ENCODE assay signal across 8 mouse cellular contexts in the genomic region with DNA sequence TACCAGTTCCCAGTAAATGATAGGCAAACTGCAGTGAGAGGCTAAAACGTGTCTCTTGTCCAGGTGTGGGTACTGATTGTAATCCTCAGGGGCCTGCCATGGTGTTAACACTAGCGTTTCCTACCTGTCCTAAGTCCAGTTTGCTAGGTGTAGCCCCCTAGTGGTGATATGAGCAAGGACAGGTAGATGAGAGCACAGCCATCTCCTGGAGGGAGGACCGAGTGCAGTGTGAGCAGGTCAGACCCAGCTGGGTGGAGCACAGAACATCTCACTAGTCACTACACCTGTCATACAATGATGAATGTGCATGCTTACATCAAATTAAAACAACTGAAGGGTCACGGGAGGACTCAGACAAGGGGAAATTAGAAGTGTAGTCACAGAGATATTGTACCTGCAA.
DNase-seq lines count a peak whose midpoint lies in the region; ATAC-seq and TF ChIP-seq lines count a peak whose summit lies in the region.

No protein-coding gene starts in this region.

- no peaks in the 10 kb centered on the region for H3K27me3 ChIP-seq in hindbrain, embryonic 11.5 days (ENCODE audit: control insufficient read depth, insufficient read depth, low read length)
- H3K27me3 ChIP-seq in hindbrain, embryonic 14.5 days (ENCODE audit: control insufficient read depth, insufficient read depth, low read length), result no peaks in the 10 kb centered on the region
- no peaks in the 10 kb centered on the region for H3K27me3 ChIP-seq in lung, postnatal 0 days (replicated peaks; ENCODE audit: insufficient read depth, low read length)

- 75% methylated on average over 4 of the region's 4 CpGs for WGBS in hindbrain, embryonic 11.5 days
- 72% methylated on average over 4 of the region's 4 CpGs for WGBS in hindbrain, embryonic 14.5 days
- 72% methylated on average over 4 of the region's 4 CpGs for WGBS in lung, postnatal 0 days

- TF ChIP-seq EP300 in lung, postnatal 0 days (IDR thresholded peaks at IDR 0.05), result no peak

- no peak overlapping the region for H3K27ac ChIP-seq in hindbrain, embryonic 11.5 days (ENCODE audit: low read depth, low read length)
- no peak overlapping the region for H3K27ac ChIP-seq in hindbrain, embryonic 14.5 days
- H3K27ac ChIP-seq in lung, postnatal 0 days (ENCODE audit: low read length), result no peak overlapping the region

- ATAC-seq in hindbrain, embryonic 11.5 days (ENCODE audit: low FRiP score), result peak; percentile 46; the same call in 1 of the 2 replicates
- no peak for ATAC-seq in hindbrain, embryonic 14.5 days (ENCODE audit: low FRiP score)
- ATAC-seq in lung, postnatal 0 days, result no peak

- no peaks in the 10 kb centered on the region for H3K36me3 ChIP-seq in hindbrain, embryonic 11.5 days (ENCODE audit: control insufficient read depth, insufficient read depth, low read length)
- no peaks in the 10 kb centered on the region for H3K36me3 ChIP-seq in hindbrain, embryonic 14.5 days (replicated peaks; ENCODE audit: control insufficient read depth, insufficient read depth)
- no peaks in the 10 kb centered on the region for H3K36me3 ChIP-seq in lung, postnatal 0 days (ENCODE audit: insufficient read depth, low read length)

- peak; percentile 67 for TF ChIP-seq CTCF in lung, postnatal 0 days (IDR thresholded peaks at IDR 0.05)

- no peak overlapping the region for H3K4me2 ChIP-seq in hindbrain, embryonic 11.5 days (replicated peaks; ENCODE audit: low read depth, low read length)
- H3K4me2 ChIP-seq in hindbrain, embryonic 14.5 days (replicated peaks), result no peak overlapping the region
- no peak overlapping the region for H3K4me2 ChIP-seq in lung, postnatal 0 days (replicated peaks; ENCODE audit: low read depth, low read length)

- H3K9me3 ChIP-seq in hindbrain, embryonic 11.5 days (ENCODE audit: control insufficient read depth, low read length), result no peaks in the 10 kb centered on the region
- H3K9me3 ChIP-seq in hindbrain, embryonic 14.5 days (ENCODE audit: control insufficient read depth, low read length), result no peaks in the 10 kb centered on the region
- H3K9me3 ChIP-seq in lung, postnatal 0 days (ENCODE audit: low read length), result no peaks in the 10 kb centered on the region

- DNase-seq in hindbrain, embryonic 11.5 days (ENCODE audit: low spot score), result no peak
- DNase-seq in hindbrain, embryonic 14.5 days (ENCODE audit: low spot score), result no peak
- DNase-seq in CD4-positive, CD25-positive, alpha-beta regulatory T cell, adult 2 months (ENCODE audit: low read depth, low spot score), result peak; percentile 72
- DNase-seq in T-cell, adult 2 months (ENCODE audit: low spot score), result peak; percentile 42
- peak; percentile 8 for DNase-seq in lung, postnatal 0 days (ENCODE audit: low spot score)
- no peak for DNase-seq in frontal cortex, postnatal 25 days (ENCODE audit: low spot score in 2 of 2)
- no peak for DNase-seq in right cerebral cortex, postnatal 36 days (ENCODE audit: low spot score in 2 of 2)
- no peak for DNase-seq in heart, postnatal 4 days

- no peaks in the 10 kb centered on the region for H3K4me1 ChIP-seq in hindbrain, embryonic 11.5 days (replicated peaks; ENCODE audit: control insufficient read depth, insufficient read depth, low read length)
- peaks cover 10% of the 10 kb centered on the region; the same call in 1 of the 2 replicates for H3K4me1 ChIP-seq in hindbrain, embryonic 14.5 days (replicated peaks; ENCODE audit: control insufficient read depth, insufficient read depth, low read length)
- H3K4me1 ChIP-seq in lung, postnatal 0 days (ENCODE audit: insufficient read depth, low read depth, low read length), result no peaks in the 10 kb centered on the region

- H3K9ac ChIP-seq in hindbrain, embryonic 11.5 days (ENCODE audit: low read depth, low read length), result no peak overlapping the region
- H3K9ac ChIP-seq in hindbrain, embryonic 14.5 days, result no peak overlapping the region
- H3K9ac ChIP-seq in lung, postnatal 0 days (replicated peaks; ENCODE audit: low read depth), result no peak overlapping the region

- H3K4me3 ChIP-seq in hindbrain, embryonic 11.5 days (ENCODE audit: low read depth, low read length), result no peak overlapping the region
- H3K4me3 ChIP-seq in hindbrain, embryonic 14.5 days (replicated peaks; ENCODE audit: low read length), result no peak overlapping the region
- no peak overlapping the region for H3K4me3 ChIP-seq in lung, postnatal 0 days (ENCODE audit: low read depth, low read length)

Comparison
In these comparisons a context has a peak if more than half of its experiments do, and no peak if none do; other contexts are left out.
1. DNase-seq: peak in CD4-positive, CD25-positive, alpha-beta regulatory T cell, adult 2 months (single experiment), T-cell, adult 2 months (single experiment) and lung, postnatal 0 days (single experiment); none in hindbrain, embryonic 11.5 days (single experiment), hindbrain, embryonic 14.5 days (single experiment), frontal cortex, postnatal 25 days (0 of 2), right cerebral cortex, postnatal 36 days (0 of 2) and heart, postnatal 4 days (single experiment).